Mouse (Mus musculus): ENCODE data around the gene Kctd20. TPM values are rescaled to one million over a fixed set of nuclear protein-coding genes. Genes with fewer than 3 reads are reported as not detected.
A peak's percentile ranks its signal among the peaks of the same experiment; 100 is the strongest.

Kctd20 gene
- total RNA-seq (2018; cell fraction: chromatin; rRNA removed) = 100 to 1,000 TPM in 1 of 26 experiments, 10 to 100 TPM in 25; 55.7 to 110 (median 73.2) TPM
- 10 to 100 TPM; 28.0 to 43.5 (median 35.0) TPM for total RNA-seq (2018; cell fraction: cytosol; rRNA removed)
- 10 to 100 TPM; 41.8 to 88.6 (median 58.4) TPM for total RNA-seq (2018; cell fraction: nucleus; rRNA removed)
- polyA plus RNA-seq (2018) = 29.1 to 47.2 TPM (median 39.6 TPM) in 3 replicates

DNA sequence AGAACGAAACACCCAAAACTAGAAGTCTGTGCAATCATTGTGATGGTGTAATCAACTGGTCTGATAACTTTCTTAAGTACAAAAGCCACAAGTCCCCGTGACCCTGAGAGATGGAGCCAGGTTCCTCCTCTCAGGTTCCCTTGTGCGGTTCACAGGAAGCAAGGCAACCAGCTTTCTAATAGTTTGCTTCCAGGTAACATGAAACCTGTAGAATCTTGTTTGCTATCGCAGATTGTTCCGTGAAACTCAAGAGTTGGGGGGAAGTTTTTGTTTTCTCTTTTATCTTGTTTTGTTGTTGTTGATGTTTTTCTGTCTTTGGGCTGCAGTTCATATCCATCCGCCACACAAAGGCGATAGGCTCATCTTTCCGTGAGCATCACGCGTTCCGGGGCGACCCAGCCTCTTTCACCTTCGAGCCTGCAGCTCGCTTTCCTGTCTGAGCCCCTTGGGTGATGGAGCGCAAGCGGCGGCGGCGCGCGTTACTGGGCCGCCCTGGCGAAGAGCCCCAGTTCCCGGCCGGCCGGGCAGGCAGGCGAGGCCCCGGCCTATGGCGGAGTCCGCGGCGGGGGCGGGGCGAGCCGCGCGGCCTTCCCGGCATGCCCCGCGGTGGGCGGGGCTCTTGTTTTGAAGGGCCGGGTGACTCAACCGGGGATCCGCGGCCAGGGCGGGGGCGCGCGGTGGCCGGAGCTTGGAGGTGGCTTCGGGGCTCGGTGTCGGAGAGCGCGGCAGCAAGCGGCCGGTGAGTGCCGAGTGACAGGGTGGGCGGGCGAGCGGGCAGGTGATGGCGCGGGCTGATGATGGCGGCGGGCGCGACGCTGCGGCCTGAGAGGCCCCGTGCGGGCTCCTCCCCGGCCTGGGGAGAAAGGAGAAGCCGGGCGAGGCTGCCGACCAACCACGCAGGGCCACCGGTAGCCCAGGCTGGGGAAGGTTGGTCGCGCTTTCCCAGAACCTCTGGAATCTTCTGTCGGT, at the start of gene Kctd20:
TSS of gene Kctd20 (plus strand) at position 120 of the 969 bp plus-strand sequence.
- Histone ChIP-seq H3K79me2 (ENCODE audit: inconsistent target) (peaks cover 46% of the 10 kb centered on the region), H3K4me3 (ENCODE audit: inconsistent target) (peak within 1 kb of the TSS; percentile 85), H3K27ac (peak within 1 kb of the TSS; percentile 67), H3K36me3 (ENCODE audit: inconsistent target) (no peaks in the 10 kb centered on the region)
- under 1% methylated on average over 60 of the region's 80 CpGs for whole genome bisulfite sequencing (ENCODE audit: missing documents)

DNA sequence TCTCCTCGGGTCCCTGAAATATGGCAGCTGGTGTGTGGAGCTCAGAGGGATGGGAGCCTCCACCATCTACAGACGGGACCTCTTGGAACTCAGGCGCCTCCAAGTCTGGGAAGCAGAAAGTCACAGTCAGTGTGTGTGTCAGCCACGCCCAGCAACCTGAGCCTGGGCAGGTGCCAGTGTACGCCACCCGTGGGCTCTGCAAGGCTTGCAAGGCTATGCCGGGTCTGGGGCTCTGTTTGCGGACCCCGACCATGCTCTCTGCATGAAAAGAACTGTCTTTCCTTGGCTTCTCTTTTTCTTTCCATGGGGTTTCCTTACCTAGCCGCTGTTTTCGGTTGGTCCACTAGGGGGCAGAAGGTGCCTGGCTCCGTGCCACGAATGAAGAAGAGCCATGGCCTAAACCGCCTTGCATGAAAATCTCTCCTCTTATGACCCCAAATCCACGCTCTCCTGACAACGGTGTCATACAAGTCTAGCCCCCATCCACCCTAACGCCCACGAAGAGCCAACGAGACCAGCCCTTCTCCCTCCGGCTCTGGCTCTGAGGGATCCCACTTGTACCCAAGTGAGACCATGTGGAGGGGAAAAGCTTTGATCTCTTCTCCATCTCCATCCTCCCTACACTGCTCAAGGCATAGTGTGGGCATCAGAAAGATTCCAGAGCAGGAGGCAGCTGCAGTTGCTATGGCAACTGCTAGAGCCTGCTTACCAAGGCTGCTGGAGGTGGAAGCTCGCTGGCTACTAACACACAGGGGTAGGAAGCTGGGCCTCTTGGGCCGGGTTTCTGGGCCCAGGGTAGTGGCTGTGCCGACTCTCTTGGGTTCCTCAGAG, 47.0 kb upstream of the Kctd20 start:
- no peak overlapping the region for H3K4me3 ChIP-seq (ENCODE audit: inconsistent target)
- WGBS (ENCODE audit: missing documents) = 51% methylated on average over 23 of the region's 23 CpGs
- no peaks in the 10 kb centered on the region for H3K79me2 ChIP-seq (ENCODE audit: inconsistent target)
- H3K27ac ChIP-seq = no peak overlapping the region
- no peaks in the 10 kb centered on the region for H3K36me3 ChIP-seq (ENCODE audit: inconsistent target)

DNA sequence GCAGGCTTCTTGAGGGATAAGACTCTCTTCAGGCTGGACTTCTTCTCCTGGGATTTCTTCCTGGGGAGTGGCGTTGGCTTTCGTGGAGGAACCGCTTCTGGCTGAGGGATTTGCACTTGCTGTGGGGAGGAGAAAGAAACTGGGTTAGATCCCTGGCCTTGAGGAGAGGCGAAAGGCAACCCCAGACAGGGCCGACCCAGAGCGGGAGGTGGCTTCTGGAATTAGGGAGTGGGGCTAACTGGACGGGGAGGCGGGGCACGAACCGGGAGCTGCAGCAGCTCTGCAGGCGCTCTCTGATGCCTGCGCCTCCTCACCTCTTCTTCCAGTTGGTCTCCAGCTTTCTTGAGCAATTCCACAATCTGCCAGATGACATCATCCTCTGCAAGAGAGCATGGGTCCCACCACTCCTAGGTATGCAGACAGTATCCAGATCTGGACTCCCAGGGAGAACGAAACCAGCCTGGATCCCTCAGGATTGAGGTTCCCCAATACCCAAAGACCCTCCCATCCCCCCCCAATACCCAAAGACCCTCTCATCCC, 46.3 kb upstream of the Kctd20 start:
- 94% methylated on average over 13 of the region's 13 CpGs for WGBS (ENCODE audit: missing documents)
- no peak overlapping the region for H3K27ac ChIP-seq
- no peak overlapping the region for H3K4me3 ChIP-seq (ENCODE audit: inconsistent target)
- no peaks in the 10 kb centered on the region for H3K79me2 ChIP-seq (ENCODE audit: inconsistent target)
- H3K36me3 ChIP-seq (ENCODE audit: inconsistent target) = no peaks in the 10 kb centered on the region

DNA sequence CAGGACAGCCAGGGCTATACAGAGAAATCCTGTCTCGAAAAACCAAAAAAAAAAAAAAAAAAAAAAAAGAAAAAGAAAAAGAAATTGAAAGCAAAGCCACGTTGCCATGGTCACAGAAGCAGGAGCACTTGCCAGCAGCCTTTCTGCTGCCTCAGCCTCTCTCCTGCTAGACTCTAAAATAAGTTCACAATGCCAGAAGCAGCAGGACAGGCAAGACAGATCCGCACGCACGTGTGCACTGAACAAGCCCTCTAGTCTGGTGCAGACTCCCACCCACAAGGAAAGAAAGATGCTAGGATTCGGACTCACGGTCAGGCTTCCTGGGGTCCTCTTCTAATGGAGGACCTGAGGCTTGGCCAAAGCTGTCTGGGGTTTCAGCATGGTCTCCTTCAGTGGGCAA, 43.8 kb upstream of the Kctd20 start:
- 50% methylated on average over 7 of the region's 7 CpGs for WGBS (ENCODE audit: missing documents)
- no peak overlapping the region for H3K4me3 ChIP-seq (ENCODE audit: inconsistent target)

DNA sequence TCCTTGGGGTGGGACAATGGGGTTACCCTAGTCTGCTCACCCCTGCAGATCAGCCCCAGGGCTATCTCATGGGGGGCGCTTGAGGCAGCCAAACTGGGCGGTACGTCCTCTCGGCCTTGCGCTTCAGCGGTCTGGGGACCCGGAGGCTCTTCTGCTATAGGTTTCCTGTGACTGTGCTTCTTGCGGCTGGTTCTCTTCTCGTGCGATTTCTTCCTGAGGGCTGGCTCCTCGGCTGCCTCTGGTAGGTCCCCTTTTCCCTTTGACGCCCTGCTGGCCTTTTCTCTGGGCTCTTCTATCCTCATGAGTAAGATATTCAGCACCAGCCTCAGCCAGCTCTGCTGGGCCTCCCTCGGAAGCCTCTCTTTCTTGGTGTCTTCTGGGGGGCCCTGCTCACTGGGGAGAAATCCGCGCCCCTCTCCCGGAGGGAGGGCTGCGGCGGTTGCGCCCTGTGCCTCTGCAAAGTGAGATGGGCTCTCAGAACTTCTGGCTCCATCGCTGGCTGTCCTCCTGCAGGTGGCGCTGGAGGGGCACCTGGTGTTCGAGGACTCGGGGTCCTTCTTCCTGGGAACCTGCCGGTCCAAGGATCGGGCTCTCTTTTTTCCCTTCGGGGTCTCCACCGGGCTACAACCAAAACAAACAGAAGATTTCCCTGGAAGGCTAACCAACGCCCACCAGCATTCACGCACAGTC, 42.4 kb upstream of the Kctd20 start:
- H3K27ac ChIP-seq = no peak overlapping the region
- H3K4me3 ChIP-seq (ENCODE audit: inconsistent target) = no peak overlapping the region
- H3K36me3 ChIP-seq (ENCODE audit: inconsistent target) = no peaks in the 10 kb centered on the region
- H3K79me2 ChIP-seq (ENCODE audit: inconsistent target) = no peaks in the 10 kb centered on the region
- WGBS (ENCODE audit: missing documents) = 9% methylated on average over 23 of the region's 29 CpGs

More for the DNA sequence above, 43.8 kb upstream of the Kctd20 start:
- H3K36me3 ChIP-seq (ENCODE audit: inconsistent target) = no peaks in the 10 kb centered on the region
- no peaks in the 10 kb centered on the region for H3K79me2 ChIP-seq (ENCODE audit: inconsistent target)
- H3K27ac ChIP-seq = no peak overlapping the region

DNA sequence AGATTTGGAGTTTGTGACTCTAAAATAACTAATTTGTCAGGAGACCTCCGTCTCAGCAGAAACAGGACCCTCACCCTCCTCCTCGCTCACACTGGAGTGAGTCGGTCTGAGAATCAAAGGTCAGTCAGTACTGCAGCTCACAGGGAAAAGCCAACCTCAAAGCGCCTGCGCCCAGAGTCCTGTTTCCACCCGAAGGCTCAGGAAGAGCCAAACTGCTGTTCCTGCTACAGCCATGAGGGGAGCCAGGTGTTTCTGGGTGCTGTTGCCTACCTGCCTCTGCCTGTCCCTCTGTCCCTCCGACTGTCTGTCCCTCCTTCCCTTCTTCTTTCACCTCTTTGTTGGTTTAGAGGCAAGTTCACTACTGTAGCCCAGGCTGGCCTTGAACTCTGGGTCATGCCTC, 41.6 kb upstream of the Kctd20 start:
- H3K4me3 ChIP-seq (ENCODE audit: inconsistent target) = no peak overlapping the region
- 81% methylated on average over 6 of the region's 7 CpGs for WGBS (ENCODE audit: missing documents)
- no peaks in the 10 kb centered on the region for H3K79me2 ChIP-seq (ENCODE audit: inconsistent target)
- H3K27ac ChIP-seq = no peak overlapping the region
- H3K36me3 ChIP-seq (ENCODE audit: inconsistent target) = no peaks in the 10 kb centered on the region

DNA sequence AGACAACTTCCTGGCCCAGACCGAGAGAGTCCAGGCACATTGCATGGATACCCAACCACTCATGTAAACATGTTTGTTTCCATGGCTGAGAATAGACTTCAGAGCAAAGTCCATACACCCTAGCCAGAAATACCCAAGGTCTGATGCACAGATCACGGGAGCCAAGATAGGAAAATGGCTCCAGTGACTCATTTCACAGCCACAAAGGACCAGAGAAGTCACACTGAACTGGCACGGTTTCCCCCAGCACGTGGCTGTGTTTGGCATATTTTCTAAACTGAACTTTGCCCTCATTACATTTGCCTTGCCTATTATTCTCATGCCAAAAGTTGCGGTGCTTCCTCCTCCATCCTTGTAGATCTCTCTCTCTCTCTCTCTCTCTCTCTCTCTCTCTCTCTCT, 38.5 kb upstream of the Kctd20 start:
- WGBS (ENCODE audit: missing documents) = 80% methylated on average over 5 of the region's 5 CpGs

DNA sequence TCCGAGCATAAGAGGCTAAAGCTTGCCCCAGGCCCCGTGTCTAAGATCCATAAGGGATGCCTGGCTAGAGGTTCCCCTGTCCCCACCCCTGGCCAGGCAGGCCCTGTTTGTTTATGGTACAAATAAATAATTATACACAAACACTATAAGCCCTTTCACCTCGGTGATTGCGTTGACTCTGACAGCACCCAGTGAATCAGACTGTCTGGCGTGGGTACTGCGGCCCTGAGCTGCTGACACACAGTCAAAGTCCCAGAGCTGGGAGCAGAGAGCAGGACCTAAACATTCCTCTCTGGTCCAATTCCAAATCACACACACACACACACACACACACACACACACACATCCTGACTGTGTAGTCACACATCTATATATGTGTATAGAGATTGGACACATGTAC, 37.8 kb upstream of the Kctd20 start:
- no peaks in the 10 kb centered on the region for H3K79me2 ChIP-seq (ENCODE audit: inconsistent target)
- H3K36me3 ChIP-seq (ENCODE audit: inconsistent target) = no peaks in the 10 kb centered on the region
- WGBS (ENCODE audit: missing documents) = 94% methylated on average over 4 of the region's 6 CpGs
- H3K4me3 ChIP-seq (ENCODE audit: inconsistent target) = no peak overlapping the region
- no peak overlapping the region for H3K27ac ChIP-seq

More for the DNA sequence above, 38.5 kb upstream of the Kctd20 start:
- Histone ChIP-seq H3K79me2 (ENCODE audit: inconsistent target) (no peaks in the 10 kb centered on the region), H3K36me3 (ENCODE audit: inconsistent target) (no peaks in the 10 kb centered on the region), H3K27ac (no peak overlapping the region), H3K4me3 (ENCODE audit: inconsistent target) (no peak overlapping the region)

DNA sequence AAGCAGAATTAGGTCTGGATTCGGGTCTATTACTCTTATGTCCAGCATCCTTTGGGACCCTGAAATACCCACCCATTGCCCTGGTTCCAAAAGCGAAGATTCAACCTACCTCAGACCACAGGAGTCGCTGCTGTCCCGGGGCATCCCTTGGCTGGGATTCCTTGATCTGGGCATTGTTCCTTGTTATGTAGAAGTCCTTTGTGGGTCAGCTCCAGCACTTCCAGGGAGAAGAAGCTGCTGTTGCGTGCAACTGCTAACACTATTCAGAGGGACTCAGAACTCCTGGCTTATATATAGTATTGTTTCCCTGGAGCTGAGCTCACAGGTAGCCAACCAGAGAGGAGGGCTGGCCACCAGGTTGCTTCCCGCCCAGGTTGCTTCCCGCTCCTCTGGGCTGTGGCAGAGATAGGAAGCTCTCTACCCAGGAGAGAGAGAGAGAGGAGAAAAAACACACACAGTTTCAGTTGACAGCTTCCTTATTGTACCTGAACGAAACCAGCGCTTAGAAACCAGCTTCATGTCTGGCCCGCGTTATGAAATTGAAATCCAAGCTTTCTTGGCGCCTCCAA, 36.6 kb upstream of the Kctd20 start, which contains the start of gene 4930539E08Rik:
TSS of gene 4930539E08Rik (minus strand) at position 265 of the 569 bp plus-strand sequence.
- 85% methylated on average over 11 of the region's 12 CpGs for WGBS (ENCODE audit: missing documents)
- no peaks in the 10 kb centered on the region for H3K79me2 ChIP-seq (ENCODE audit: inconsistent target)
- H3K4me3 ChIP-seq (ENCODE audit: inconsistent target) = no peak within 1 kb of the TSS
- no peak within 1 kb of the TSS for H3K27ac ChIP-seq
- no peaks in the 10 kb centered on the region for H3K36me3 ChIP-seq (ENCODE audit: inconsistent target)

DNA sequence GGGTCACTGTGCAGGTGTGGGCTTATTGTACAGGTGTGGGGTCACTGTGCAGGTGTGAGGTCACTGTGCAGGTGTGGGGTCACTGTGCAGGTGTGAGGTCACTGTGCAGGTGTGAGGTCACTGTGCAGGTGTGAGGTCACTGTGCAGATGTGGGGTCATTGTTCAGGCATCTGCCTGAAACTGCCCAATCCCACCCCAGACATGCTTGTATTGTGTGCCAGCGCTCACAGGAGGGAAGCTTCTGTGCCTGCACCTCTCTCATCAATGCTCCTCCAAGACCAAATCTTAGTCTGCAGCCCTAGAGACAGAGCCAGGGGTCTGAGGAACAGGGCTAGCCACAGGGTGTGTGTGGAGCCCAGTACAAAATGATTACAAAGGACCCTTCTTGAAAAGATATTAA, 35.2 kb upstream of the Kctd20 start:
- Histone ChIP-seq H3K79me2 (ENCODE audit: inconsistent target) (no peaks in the 10 kb centered on the region), H3K27ac (no peak overlapping the region), H3K36me3 (ENCODE audit: inconsistent target) (no peaks in the 10 kb centered on the region), H3K4me3 (ENCODE audit: inconsistent target) (no peak overlapping the region)
- 83% methylated on average over 1 of the region's 1 CpGs for WGBS (ENCODE audit: missing documents)

DNA sequence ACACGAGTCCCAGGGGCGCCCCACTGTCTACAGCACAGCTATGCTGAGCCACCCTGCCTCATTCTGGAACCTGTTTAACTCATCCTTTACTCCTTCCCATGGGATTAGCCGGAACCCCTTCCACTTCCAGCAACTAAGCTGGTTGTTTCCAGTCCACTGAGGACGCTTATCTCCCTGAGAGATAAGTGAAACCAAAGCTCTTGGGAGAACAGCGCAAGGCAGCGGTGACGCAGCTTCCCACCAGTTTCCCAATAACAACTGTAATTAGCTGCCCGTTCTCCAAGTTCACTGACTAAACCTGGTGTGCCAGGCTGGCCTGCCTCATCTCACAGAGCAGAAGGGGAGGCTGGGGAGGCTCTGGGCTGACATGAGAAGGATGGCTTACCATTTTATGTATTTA, 30.7 kb upstream of the Kctd20 start:
- H3K36me3 ChIP-seq (ENCODE audit: inconsistent target) = no peaks in the 10 kb centered on the region
- H3K79me2 ChIP-seq (ENCODE audit: inconsistent target) = no peaks in the 10 kb centered on the region
- WGBS (ENCODE audit: missing documents) = 58% methylated on average over 8 of the region's 8 CpGs
- H3K4me3 ChIP-seq (ENCODE audit: inconsistent target) = no peak overlapping the region
- no peak overlapping the region for H3K27ac ChIP-seq

DNA sequence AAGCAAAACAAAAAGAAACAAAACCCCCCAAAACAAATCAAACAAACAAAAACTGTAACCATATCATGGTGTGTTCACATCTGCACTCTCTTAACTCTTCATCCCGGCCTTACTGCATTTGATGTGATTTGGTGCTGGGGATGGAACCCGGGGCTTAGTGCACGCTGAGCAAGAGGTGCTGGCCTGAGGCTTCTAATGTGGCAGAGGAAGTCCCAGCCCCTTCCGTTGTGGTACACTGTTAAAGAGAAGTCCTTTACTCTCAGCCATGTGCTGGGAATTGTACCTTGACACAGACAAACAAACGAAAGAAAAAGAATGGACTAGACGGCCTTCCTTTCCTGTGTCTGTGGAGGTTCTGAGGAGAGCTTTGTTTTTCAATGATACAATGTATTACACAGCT, 29.7 kb upstream of the Kctd20 start:
- Histone ChIP-seq H3K27ac (no peak overlapping the region), H3K4me3 (ENCODE audit: inconsistent target) (no peak overlapping the region), H3K36me3 (ENCODE audit: inconsistent target) (no peaks in the 10 kb centered on the region), H3K79me2 (ENCODE audit: inconsistent target) (no peaks in the 10 kb centered on the region)
- WGBS (ENCODE audit: missing documents) = 17% methylated on average over 6 of the region's 6 CpGs

DNA sequence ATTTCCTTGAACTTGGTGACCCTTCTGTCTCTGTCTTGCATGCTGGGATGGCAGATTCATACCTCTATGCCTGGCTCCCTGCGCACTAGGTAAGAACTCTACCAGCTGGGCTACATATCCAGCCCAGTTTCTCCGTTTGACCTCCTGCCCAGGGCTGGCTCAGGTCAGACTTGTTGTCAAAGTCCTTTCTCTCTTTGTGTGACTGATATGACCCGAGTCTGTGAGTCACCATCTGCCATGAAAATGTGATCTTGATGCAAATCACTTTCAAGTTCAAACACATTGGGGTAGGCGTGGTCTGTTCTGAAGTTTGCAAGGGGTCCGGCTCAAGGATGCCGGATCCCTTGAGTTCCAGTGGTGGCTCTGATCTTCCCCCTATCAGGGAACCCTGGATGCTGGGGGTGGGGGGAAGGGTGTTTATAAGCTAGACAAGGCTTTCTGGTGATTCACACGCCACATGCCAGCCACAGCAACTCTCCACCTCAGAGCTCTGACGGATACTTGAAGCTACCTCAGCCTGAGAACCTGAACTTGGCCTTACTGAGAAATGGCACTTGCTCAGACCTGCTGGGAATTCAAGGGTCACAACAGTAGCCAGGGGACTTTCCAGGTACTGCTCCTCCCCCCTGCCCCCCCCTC, 26.7 kb upstream of the Kctd20 start:
- Histone ChIP-seq H3K36me3 (ENCODE audit: inconsistent target) (no peaks in the 10 kb centered on the region), H3K79me2 (ENCODE audit: inconsistent target) (no peaks in the 10 kb centered on the region), H3K4me3 (ENCODE audit: inconsistent target) (no peak overlapping the region), H3K27ac (no peak overlapping the region)
- 90% methylated on average over 8 of the region's 8 CpGs for WGBS (ENCODE audit: missing documents)
